Mouse (Mus musculus) small intestine, adult 2 months (tissue): ENCODE data around the gene Aldob.

Source experiments
- CTCF ChIP-seq: fragments of 200-500 bp; IDR thresholded peaks from 2 replicates; pipeline ENCODE4 v1.5.1; 2012; ENCODE audit warnings: low read depth, mild to moderate bottlenecking, control low read depth, inconsistent platforms, low read length, moderate library complexity, mixed read lengths; ENCODE audit not compliant: insufficient replicate concordance, insufficient read length; ENCODE audit errors: extremely low read depth
- POLR2A ChIP-seq: fragments of 200-500 bp; IDR thresholded peaks from 2 replicates; pipeline ENCODE4 v1.6.1; 2012; ENCODE audit warnings: low read depth, mild to moderate bottlenecking, control low read depth, inconsistent platforms, low read length, moderate library complexity

DNA sequence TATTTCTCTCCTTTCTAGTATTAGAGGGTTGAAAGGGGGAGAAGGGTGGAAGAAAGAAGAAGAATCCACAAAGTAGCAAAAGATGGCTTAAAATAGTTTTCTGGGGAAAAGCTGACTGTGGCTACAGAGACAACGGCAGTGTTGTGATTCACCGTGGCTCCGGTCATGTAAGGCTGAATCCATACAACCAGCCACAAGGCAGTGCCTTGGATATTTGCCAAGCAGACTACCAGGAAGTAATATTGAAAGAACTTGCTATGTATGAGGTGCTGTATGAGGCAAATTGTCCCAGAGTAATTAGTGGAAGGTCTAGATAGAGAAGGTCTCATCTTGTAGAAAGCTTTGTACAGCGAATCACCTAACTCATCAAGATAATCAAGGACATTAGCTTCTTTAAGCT, 22.8 kb upstream of the Aldob start:
- no peak for TF ChIP-seq CTCF
- TF ChIP-seq POLR2A: no peak
